Mouse (Mus musculus): ENCODE measurements around the gene Zdhhc4.

Gene Zdhhc4

GRCm38 (mm10) chr5:143317288-143317610 is 11.8 kb downstream of the Zdhhc4 start:
- DNase-seq, result no peak

- DNase-seq, result peak; percentile 41 to 61
Observed at GRCm38 (mm10) chr5:143316605-143317287, 12.3 kb downstream of the Zdhhc4 start.

GRCm38 (mm10) chr5:143315514-143315888 is 13.6 kb downstream of the Zdhhc4 start:
- DNase-seq, result no peak

GRCm38 (mm10) chr5:143314730-143315513 is 14.1 kb downstream of the Zdhhc4 start, which contains the start of gene E130309D02Rik:
Gene E130309D02Rik, minus strand, starts transcription at chr5:143315360.
- peak; percentile 95 to 97 for DNase-seq

- no peak for DNase-seq
Observed at GRCm38 (mm10) chr5:143314183-143314729, 14.8 kb downstream of the Zdhhc4 start.

- peak; percentile 82 to 90 for DNase-seq
Observed at GRCm38 (mm10) chr5:143311886-143312285, 17.2 kb downstream of the Zdhhc4 start.

- no peak for DNase-seq
Observed at GRCm38 (mm10) chr5:143309916-143310315, 19.1 kb downstream of the Zdhhc4 start.

GRCm38 (mm10) chr5:143308825-143309224 is 20.2 kb downstream of the Zdhhc4 start:
- DNase-seq, result no peak

- DNase-seq, result no peak
Observed at GRCm38 (mm10) chr5:143304251-143304650, 24.8 kb downstream of the Zdhhc4 start.

GRCm38 (mm10) chr5:143301296-143301695 is 27.8 kb downstream of the Zdhhc4 start:
- peak in 1 of 2 experiments; percentile 45 for DNase-seq

- peak; percentile 72 to 80 for DNase-seq
Observed at GRCm38 (mm10) chr5:143299686-143300085, 29.4 kb downstream of the Zdhhc4 start.

GRCm38 (mm10) chr5:143298391-143298790 is 30.7 kb downstream of the Zdhhc4 start:
- DNase-seq, result no peak

- DNase-seq, result no peak
Observed at GRCm38 (mm10) chr5:143297986-143298385, 31.1 kb downstream of the Zdhhc4 start.

GRCm38 (mm10) chr5:143295330-143295729 is 33.7 kb downstream of the Zdhhc4 start:
- no peak for DNase-seq

- DNase-seq, result no peak
Observed at GRCm38 (mm10) chr5:143294862-143295261, 34.2 kb downstream of the Zdhhc4 start.

GRCm38 (mm10) chr5:143293404-143293803 is 35.7 kb downstream of the Zdhhc4 start, which contains the start of gene Zfp853:
Gene Zfp853, minus strand, starts transcription at chr5:143293623.
- DNase-seq, result no peak

GRCm38 (mm10) chr5:143292879-143293278 is 36.2 kb downstream of the Zdhhc4 start:
- no peak for DNase-seq

- no peak for DNase-seq
Observed at GRCm38 (mm10) chr5:143289299-143289698, 39.8 kb downstream of the Zdhhc4 start.

- no peak for DNase-seq
Observed at GRCm38 (mm10) chr5:143288378-143288911, 40.6 kb downstream of the Zdhhc4 start.

- DNase-seq, result peak; percentile 66 to 68
Observed at GRCm38 (mm10) chr5:143287774-143288328, 41.2 kb downstream of the Zdhhc4 start.

GRCm38 (mm10) chr5:143284762-143285161 is 44.3 kb downstream of the Zdhhc4 start:
- peak in 1 of 2 experiments; percentile 38 for DNase-seq

- DNase-seq, result no peak
Observed at GRCm38 (mm10) chr5:143279247-143279646, 49.8 kb downstream of the Zdhhc4 start.

GRCm38 (mm10) chr5:143275761-143276160 is 53.3 kb downstream of the Zdhhc4 start:
- no peak for DNase-seq

Measured in cerebellum, postnatal 25 days (tissue).